ENCODE assay signal across 28 mouse cellular contexts in genomic region chr2:160247286-160247685, GRCm38 (mm10).
DNase-seq lines count a peak whose midpoint lies in the region; ATAC-seq and TF ChIP-seq lines count a peak whose summit lies in the region.
"Had no signal": no experiment of that assay in that cellular context is flagged by ENCODE, and none has a peak within 500 bp of the region (broad histone marks: within the 10 kb centered on the region; RNA-seq: fewer than 3 reads in every experiment).

No protein-coding gene starts in this region.

- peaks cover 39% of the 10 kb centered on the region for H3K4me1 ChIP-seq in liver, adult 2 months (ENCODE audit: control insufficient read depth, insufficient read depth, low read length)
- H3K4me1 ChIP-seq in liver, embryonic 12.5 days: no peaks in the 10 kb centered on the region
- 0 out of 2 replicates have a peak, but pooled peaks cover 13% of the 10 kb centered on the region for H3K4me1 ChIP-seq in intestine, postnatal 0 days (replicated peaks; ENCODE audit: control insufficient read depth, insufficient read depth, low read length)

- H3K79me2 ChIP-seq in liver, adult 2 months (ENCODE audit: control insufficient read depth, insufficient read depth, low read length): no peaks in the 10 kb centered on the region

- peak overlapping the region; percentile 10 for H3K27ac ChIP-seq in liver, adult 2 months (replicated peaks; ENCODE audit: insufficient read depth, low read depth, low read length)
- H3K27ac ChIP-seq in liver, embryonic 12.5 days: no peak overlapping the region
- peak overlapping the region; percentile 85 for H3K27ac ChIP-seq in intestine, postnatal 0 days (ENCODE audit: low read depth, low read length)
- H3K27ac ChIP-seq: hindbrain, embryonic 10.5 days; limb, embryonic 10.5 days; limb, embryonic 15.5 days; neural tube, embryonic 12.5 days; stomach, postnatal 0 days had no signal

- peak; percentile 44 for DNase-seq in liver, adult 2 months (ENCODE audit: extremely low read depth, low read depth, low spot score)
- peak; percentile 40 for DNase-seq in kidney, postnatal 10 days
- DNase-seq in yolk sac, embryonic 10.5 days (ENCODE audit: low spot score): peak; percentile 22
- no peak for DNase-seq in heart, adult 8-10 months (ENCODE audit: low spot score)
- no peak for DNase-seq in adrenal gland, postnatal 14 days
- DNase-seq: adrenal gland, postnatal 36 days; cerebellum, adult 18-20 months; cerebellum, postnatal 14 days; forebrain, postnatal 0 days; heart, postnatal 14 days; layer of hippocampus, postnatal 36 days; lung, postnatal 36 days; right cerebral cortex, adult 18-20 months; spleen, adult 18-20 months; thymus, postnatal 4 days had no signal

- H3K36me3 ChIP-seq in liver, adult 2 months (ENCODE audit: control insufficient read depth, insufficient read depth, low read length): no peaks in the 10 kb centered on the region
- no peaks in the 10 kb centered on the region for H3K36me3 ChIP-seq in liver, embryonic 12.5 days
- H3K36me3 ChIP-seq in intestine, postnatal 0 days (ENCODE audit: control insufficient read depth, insufficient read depth): no peaks in the 10 kb centered on the region
- H3K36me3 ChIP-seq: hindbrain, embryonic 10.5 days; limb, embryonic 10.5 days; limb, embryonic 15.5 days; neural tube, embryonic 12.5 days had no signal

- H3K9ac ChIP-seq in liver, adult 2 months (ENCODE audit: low read depth, low read length): no peak overlapping the region
- H3K9ac ChIP-seq in liver, embryonic 12.5 days: no peak overlapping the region
- H3K9ac ChIP-seq in intestine, postnatal 0 days (ENCODE audit: low read depth, low read length): no peak overlapping the region
- H3K9ac ChIP-seq: forebrain, postnatal 0 days; limb, embryonic 15.5 days; neural tube, embryonic 12.5 days had no signal

- WGBS in liver, adult 2 months: 46% methylated on average over 6 of the region's 6 CpGs
- WGBS in liver, embryonic 12.5 days (ENCODE audit: insufficient replicate concordance): 65% methylated on average over 6 of the region's 6 CpGs
- 40% methylated on average over 6 of the region's 6 CpGs for WGBS in intestine, postnatal 0 days

- no peak for TF ChIP-seq CTCF in liver, adult 2 months (IDR thresholded peaks at IDR 0.05; ENCODE audit: low read depth, low read length)
- peak; percentile 17 for TF ChIP-seq CTCF in intestine, postnatal 0 days (IDR thresholded peaks at IDR 0.05; ENCODE audit: low read depth)

- no peak overlapping the region for H3K4me3 ChIP-seq in liver, adult 2 months (ENCODE audit: insufficient read depth, low read depth, low read length)
- no peak overlapping the region for H3K4me3 ChIP-seq in liver, embryonic 12.5 days
- no peak overlapping the region for H3K4me3 ChIP-seq in intestine, postnatal 0 days (ENCODE audit: low read depth, low read length)
- H3K4me3 ChIP-seq: erythroblast, embryonic 14.5 days; hindbrain, embryonic 10.5 days; limb, embryonic 10.5 days; limb, embryonic 15.5 days; myocyte; neural tube, embryonic 12.5 days had no signal

- no peak overlapping the region for H3K4me2 ChIP-seq in liver, embryonic 12.5 days
- H3K4me2 ChIP-seq in intestine, postnatal 0 days (replicated peaks; ENCODE audit: low read depth): no peak overlapping the region
- H3K4me2 ChIP-seq: limb, embryonic 15.5 days; midbrain, embryonic 11.5 days; neural tube, embryonic 12.5 days had no signal

- TF ChIP-seq POLR2A in liver, adult 2 months (IDR thresholded peaks at IDR 0.05; ENCODE audit: extremely low read depth, insufficient read depth, low read length): no peak

- ATAC-seq in liver, embryonic 12.5 days: no peak
- ATAC-seq in intestine, postnatal 0 days: peak; percentile 85
- ATAC-seq: CD4-positive, CD25-positive, alpha-beta regulatory T cell, adult 4 months; forebrain, postnatal 0 days; hindbrain, embryonic 16.5 days; midbrain, embryonic 16.5 days had no signal

- no peaks in the 10 kb centered on the region for H3K27me3 ChIP-seq in liver, adult 2 months (ENCODE audit: control insufficient read depth, insufficient read depth, low read length)
- no peaks in the 10 kb centered on the region for H3K27me3 ChIP-seq in liver, embryonic 12.5 days (replicated peaks)
- H3K27me3 ChIP-seq in intestine, postnatal 0 days (replicated peaks; ENCODE audit: control insufficient read depth, insufficient read depth, low read length): no peaks in the 10 kb centered on the region
- H3K27me3 ChIP-seq: neural tube, embryonic 12.5 days had no signal

- H3K9me3 ChIP-seq in liver, embryonic 12.5 days (replicated peaks): no peaks in the 10 kb centered on the region
- H3K9me3 ChIP-seq in intestine, postnatal 0 days (ENCODE audit: control insufficient read depth): no peaks in the 10 kb centered on the region
- H3K9me3 ChIP-seq: hindbrain, embryonic 10.5 days; limb, embryonic 10.5 days; limb, embryonic 15.5 days; neural tube, embryonic 12.5 days had no signal

Comparison
In these comparisons a context has a peak if more than half of its experiments do, and no peak if none do; other contexts are left out.
1. DNase-seq: peak in liver, adult 2 months (single experiment), kidney, postnatal 10 days (single experiment) and yolk sac, embryonic 10.5 days (single experiment); none in heart, adult 8-10 months (single experiment) and adrenal gland, postnatal 14 days (single experiment).